Mouse (Mus musculus) stomach, postnatal 0 days (tissue): ENCODE results near the gene Paxx.

Experiments used
- CTCF ChIP-seq: IDR thresholded peaks from 2 replicates; pipeline ENCODE4 v1.5.1; 2016; ENCODE audit warnings: antibody characterized with exemption, low read depth, mild to moderate bottlenecking, moderate library complexity
- EP300 ChIP-seq: optimal IDR thresholded peaks from 2 replicates; pipeline ENCODE3; 2016; ENCODE audit warnings: antibody characterized with exemption

DNA sequence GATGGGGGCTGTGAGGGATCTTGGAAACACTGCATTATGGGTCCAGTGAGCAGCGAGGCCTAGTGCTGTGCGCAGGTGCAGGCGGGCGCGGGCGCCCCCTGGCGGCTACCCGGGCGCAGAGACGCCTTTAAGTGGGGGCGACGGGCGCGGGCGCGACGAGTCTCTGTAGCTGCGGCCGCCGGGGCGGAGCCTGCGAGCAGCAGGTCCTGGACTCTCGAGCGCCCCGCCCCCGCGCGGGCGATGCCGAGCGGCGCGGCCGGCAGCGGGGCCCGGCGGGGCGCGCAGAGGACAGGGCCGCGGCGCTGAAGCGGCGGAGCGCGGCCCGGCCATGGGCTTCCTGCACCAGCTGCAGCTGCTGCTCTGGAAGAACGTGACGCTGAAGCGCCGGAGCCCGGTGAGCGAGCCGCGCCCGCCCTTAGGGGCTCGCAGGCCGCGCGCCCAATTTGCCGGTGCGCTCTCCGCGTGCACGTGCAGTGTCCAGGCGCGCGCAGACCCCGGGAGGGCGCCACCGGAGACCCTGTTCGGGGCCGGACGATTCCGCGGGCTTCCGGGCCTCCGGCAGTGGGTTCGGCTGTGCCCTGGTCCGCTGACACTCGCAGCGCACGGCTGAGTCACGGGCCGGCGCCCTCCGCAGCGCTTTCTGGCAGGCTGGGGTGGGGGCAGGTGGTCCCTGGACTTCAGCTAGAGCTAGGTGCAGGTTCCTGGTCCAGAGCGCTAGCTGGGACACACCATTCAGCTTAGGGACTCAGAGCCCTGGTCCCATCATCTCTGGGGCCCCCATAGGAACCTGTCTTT, 32.3 kb downstream of the Paxx start, which contains the start of gene Abca2:
- peak; percentile 91 for TF ChIP-seq CTCF
- TF ChIP-seq EP300 = no peak
